8 mouse cellular contexts compared by ENCODE assay signal in the genomic region with DNA sequence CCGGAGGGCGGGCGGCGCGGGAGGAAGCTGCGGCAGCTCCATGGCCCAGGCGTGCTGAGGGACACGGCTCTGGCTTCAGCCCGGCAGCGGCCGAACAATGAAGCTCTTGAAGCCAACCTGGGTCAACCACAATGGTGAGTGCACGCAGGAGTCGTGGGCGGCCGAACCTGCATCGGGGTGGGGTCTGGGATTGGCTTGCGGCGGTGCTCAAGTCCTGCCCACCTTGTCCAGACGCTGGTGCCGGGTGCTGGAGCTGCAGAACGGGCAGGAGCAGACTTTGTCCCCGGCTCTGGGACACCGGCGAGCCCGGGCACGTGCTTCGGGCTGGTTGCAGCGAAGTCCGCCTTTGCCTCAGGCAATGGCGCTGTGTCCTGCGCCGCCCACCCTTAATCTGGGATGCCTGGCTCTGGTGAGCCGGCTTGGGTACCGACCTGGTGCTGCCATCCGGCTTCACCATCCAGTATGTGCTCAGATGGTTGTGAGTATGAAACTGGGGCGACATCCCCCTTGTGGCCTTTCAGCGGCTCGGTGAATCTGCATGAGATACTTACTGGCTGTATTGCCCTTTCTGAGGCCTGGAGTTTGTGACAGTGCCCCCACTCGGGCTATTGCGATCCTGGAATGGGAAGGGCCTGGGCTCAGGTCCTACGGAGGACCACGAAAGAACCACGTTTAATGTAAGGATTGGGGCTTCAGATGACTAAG. TPM values are rescaled to one million over a fixed set of nuclear protein-coding genes. Genes with fewer than 3 reads are reported as not detected.
DNase-seq lines count a peak whose midpoint lies in the region; ATAC-seq and TF ChIP-seq lines count a peak whose summit lies in the region.

No protein-coding gene starts in this region.

- POLR2A ChIA-PET in Patski (lab: Charles Lee): interaction anchor here (0.6 to 1.4 kb wide), 4 partner anchors 18 to 1322 kb away, joined by 3 to 5 read pairs (median 3); a partner anchor contains a TSS

- TF ChIP-seq CTCF in Patski (IDR thresholded peaks at IDR 0.05): no peak

- DNase-seq in Patski (ENCODE audit: low read depth, low spot score): no peak
- DNase-seq in cerebellum, adult 9-11 months: peak; percentile 75
- DNase-seq in frontal cortex, adult 2 months (ENCODE audit: extremely low spot score in 1 of 2, low spot score in 1 of 2): peak; percentile 32 to 57
- DNase-seq in hindbrain, embryonic 14.5 days (ENCODE audit: low spot score): peak; percentile 59
- peak; percentile 25 to 55 for DNase-seq in layer of hippocampus, postnatal 25 days (ENCODE audit: extremely low spot score in 1 of 2, low spot score in 1 of 2)
- DNase-seq in lung, postnatal 36 days: peak; percentile 46
- DNase-seq in retina, embryonic 14.5 days (ENCODE audit: low spot score): peak; percentile 80
- peak; percentile 35 for DNase-seq in urinary bladder, postnatal 25 days (ENCODE audit: low spot score)

- CTCF ChIA-PET in Patski (lab: Charles Lee): interaction anchor here (1.5 kb wide), 2 partner anchors 20 to 45 kb away, joined by 4 to 6 read pairs; no protein-coding TSS in a partner anchor

- peak overlapping the region; percentile 95 for H3K4me3 ChIP-seq in hindbrain, embryonic 14.5 days (replicated peaks; ENCODE audit: low read length)

- peak; percentile 40 for ATAC-seq in Patski
- ATAC-seq in hindbrain, embryonic 14.5 days (ENCODE audit: low FRiP score): peak; percentile 35

- no peaks in the 10 kb centered on the region for H3K27me3 ChIP-seq in Patski
- H3K27me3 ChIP-seq in hindbrain, embryonic 14.5 days (ENCODE audit: control insufficient read depth, insufficient read depth, low read length): no peaks in the 10 kb centered on the region

- peak overlapping the region; percentile 93 for H3K9ac ChIP-seq in hindbrain, embryonic 14.5 days

- H3K36me3 ChIP-seq in hindbrain, embryonic 14.5 days (replicated peaks; ENCODE audit: control insufficient read depth, insufficient read depth): peaks cover 32% of the 10 kb centered on the region

- peaks cover 17% of the 10 kb centered on the region for H3K4me1 ChIP-seq in hindbrain, embryonic 14.5 days (replicated peaks; ENCODE audit: control insufficient read depth, insufficient read depth, low read length)

- H3K4me2 ChIP-seq in hindbrain, embryonic 14.5 days (replicated peaks): peak overlapping the region; percentile 72

- H3K27ac ChIP-seq in hindbrain, embryonic 14.5 days: peak overlapping the region; percentile 91

- under 1% methylated on average over 38 of the region's 43 CpGs for WGBS in hindbrain, embryonic 14.5 days

- in situ Hi-C loops in Patski (cut with MboI; ENCODE audit: low pct_unique_long_range_greater_than_20kb): no loop called here

- no peaks in the 10 kb centered on the region for H3K9me3 ChIP-seq in hindbrain, embryonic 14.5 days (ENCODE audit: control insufficient read depth, low read length)

RNA-seq across cellular contexts. Expression of a gene that starts 0.7 kb away (rescaled TPM):
- polyA plus RNA-seq in Patski (2021): 53.8 TPM
- polyA plus RNA-seq in frontal cortex, adult 2 months (2012; rRNA removed): 70.1 and 70.6 TPM in 2 replicates
- 21.3 and 22.8 TPM in 2 replicates for polyA plus RNA-seq in hindbrain, embryonic 14.5 days (2014; fragmentation: Nextera tagmentation; extraction: Ambion mirVana)
- total RNA-seq in layer of hippocampus, postnatal 25 days (2021): 10 to 100 TPM; 75.3 to 83.8 TPM

RNA-seq across cellular contexts. Expression of a gene that starts 0.9 kb away (rescaled TPM):
- 80.1 TPM for polyA plus RNA-seq in Patski (2021)
- 24.2 and 26.1 TPM in 2 replicates for polyA plus RNA-seq in frontal cortex, adult 2 months (2012; rRNA removed)
- polyA plus RNA-seq in hindbrain, embryonic 14.5 days (2014; fragmentation: Nextera tagmentation; extraction: Ambion mirVana): 55.6 and 65.7 TPM in 2 replicates
- total RNA-seq in layer of hippocampus, postnatal 25 days (2021): 10 to 100 TPM; 32.7 to 33.9 TPM

RNA-seq across cellular contexts. Expression of a gene that starts 41.2 kb away (rescaled TPM):
- 10.8 TPM for polyA plus RNA-seq in Patski (2021)
- polyA plus RNA-seq in frontal cortex, adult 2 months (2012; rRNA removed): 0.57 TPM in 1 of 2 replicates, not detected in the other
- polyA plus RNA-seq in hindbrain, embryonic 14.5 days (2014; fragmentation: Nextera tagmentation; extraction: Ambion mirVana): not detected in 2 replicates
- total RNA-seq in layer of hippocampus, postnatal 25 days (2021): 1 to 10 TPM; 7.7 to 9.8 TPM

RNA-seq across cellular contexts. Expression of a gene that starts 41.2 kb away (rescaled TPM):
- 17.6 TPM for polyA plus RNA-seq in Patski (2021)
- 48.2 and 51.1 TPM in 2 replicates for polyA plus RNA-seq in frontal cortex, adult 2 months (2012; rRNA removed)
- polyA plus RNA-seq in hindbrain, embryonic 14.5 days (2014; fragmentation: Nextera tagmentation; extraction: Ambion mirVana): 24.7 and 31.7 TPM in 2 replicates
- total RNA-seq in layer of hippocampus, postnatal 25 days (2021): 10 to 100 TPM; 23.8 to 28.2 TPM
